Mouse (Mus musculus): ENCODE measurements around the gene Gabrg3. TPM values are rescaled to one million over a fixed set of nuclear protein-coding genes. Genes with fewer than 3 reads are reported as not detected.

Gabrg3 gene
- total and polyA plus RNA-seq, 3 experiments, result not detected

- dilution Hi-C loops (cut with MboI; ENCODE audit: extremely low pct_ligation_motif_present, extremely low pct_unique_long_range_greater_than_20kb, low sequenced_read_pairs) (no loop called here), in situ Hi-C loops (cut with MboI; ENCODE audit: low pct_ligation_motif_present, low pct_unique_long_range_greater_than_20kb, low sequenced_read_pairs) (no loop called here)
- DNase-seq (ENCODE audit: extremely low read depth), result no peak
- TF ChIP-seq ELF1 (IDR thresholded peaks at IDR 0.05; ENCODE audit: low read depth, low read length) (no peak), POLR2AphosphoS2 (IDR thresholded peaks at IDR 0.05; ENCODE audit: low read depth, low read length) (no peak), ZC3H11A (IDR thresholded peaks at IDR 0.05; ENCODE audit: low read depth, low read length) (no peak), RAD21 (IDR thresholded peaks at IDR 0.05; ENCODE audit: low read depth, low read length) (no peak), MEF2A (IDR thresholded peaks at IDR 0.05; ENCODE audit: borderline replicate concordance, low read depth, low read length) (no peak), TBP (conservative IDR thresholded peaks at IDR 0.05; ENCODE audit: low read depth, low read length) (no peak), SIN3A (IDR thresholded peaks at IDR 0.05; ENCODE audit: low read length) (no peak)
- H3K4me3 ChIP-seq (replicated peaks in 1 of 3; ENCODE audit: low read depth in 2 of 3, low read length in 2 of 3, poor library complexity in 1 of 3), result no peak overlapping the region
- H3K9me3 ChIP-seq (replicated peaks; ENCODE audit: low read length), result peaks cover 21% of the 10 kb centered on the region
- no peaks in the 10 kb centered on the region for H3K36me3 ChIP-seq (replicated peaks in 1 of 2; ENCODE audit: control insufficient read depth in 1 of 2, insufficient read depth in 1 of 2, low read length in 1 of 2)
- H3K4me1 ChIP-seq (ENCODE audit: control insufficient read depth in 1 of 2, insufficient read depth in 2 of 2), result no peaks in the 10 kb centered on the region
- no peaks in the 10 kb centered on the region for H3K27me3 ChIP-seq (replicated peaks)
- H3K79me2 ChIP-seq (replicated peaks; ENCODE audit: control insufficient read depth, extremely low read depth, insufficient read depth, poor library complexity, severe bottlenecking), result no peaks in the 10 kb centered on the region
- H3K9ac ChIP-seq (ENCODE audit: insufficient read depth, low read depth), result no peak overlapping the region
- H3K27ac ChIP-seq (ENCODE audit: insufficient read depth, low read depth), result no peak overlapping the region
- no peak overlapping the region for H3K4me2 ChIP-seq (ENCODE audit: insufficient read depth, low read depth, poor library complexity, severe bottlenecking)
Measured at GRCm38 (mm10) chr7:57150768-57151167, 236.2 kb downstream of the Gabrg3 start.

GRCm38 (mm10) chr7:57138072-57138704, 248.8 kb downstream of the Gabrg3 start:
- Histone ChIP-seq H3K9ac (ENCODE audit: insufficient read depth, low read depth) (no peak overlapping the region), H3K36me3 (replicated peaks in 1 of 2; ENCODE audit: control insufficient read depth in 1 of 2, insufficient read depth in 1 of 2, low read length in 1 of 2) (no peaks in the 10 kb centered on the region), H3K27ac (ENCODE audit: insufficient read depth, low read depth) (no peak overlapping the region), H3K27me3 (replicated peaks) (no peaks in the 10 kb centered on the region), H3K9me3 (replicated peaks; ENCODE audit: low read length) (peaks cover 36% of the 10 kb centered on the region), H3K4me1 (ENCODE audit: control insufficient read depth in 1 of 2, insufficient read depth in 2 of 2) (no peaks in the 10 kb centered on the region), H3K4me2 (ENCODE audit: insufficient read depth, low read depth, poor library complexity, severe bottlenecking) (no peak overlapping the region), H3K79me2 (replicated peaks; ENCODE audit: control insufficient read depth, extremely low read depth, insufficient read depth, poor library complexity, severe bottlenecking) (no peaks in the 10 kb centered on the region), H3K4me3 (replicated peaks in 1 of 3; ENCODE audit: low read depth in 2 of 3, low read length in 2 of 3, poor library complexity in 1 of 3) (no peak overlapping the region)
- dilution Hi-C loops (cut with MboI; ENCODE audit: extremely low pct_ligation_motif_present, extremely low pct_unique_long_range_greater_than_20kb, low sequenced_read_pairs) (no loop called here), in situ Hi-C loops (cut with MboI; ENCODE audit: low pct_ligation_motif_present, low pct_unique_long_range_greater_than_20kb, low sequenced_read_pairs) (no loop called here)
- no peak for DNase-seq (ENCODE audit: extremely low read depth)
- TF ChIP-seq JUND (conservative IDR thresholded peaks at IDR 0.05; ENCODE audit: low read depth, low read length), result no peak

- dilution Hi-C loops (cut with MboI; ENCODE audit: extremely low pct_ligation_motif_present, extremely low pct_unique_long_range_greater_than_20kb, low sequenced_read_pairs), result no loop called here
- no peaks in the 10 kb centered on the region for H3K36me3 ChIP-seq (replicated peaks in 1 of 2; ENCODE audit: control insufficient read depth in 1 of 2, insufficient read depth in 1 of 2, low read length in 1 of 2)
- H3K9ac ChIP-seq (ENCODE audit: insufficient read depth, low read depth), result no peak overlapping the region
- H3K27ac ChIP-seq (ENCODE audit: insufficient read depth, low read depth), result no peak overlapping the region
- peaks cover 38% of the 10 kb centered on the region for H3K9me3 ChIP-seq (replicated peaks; ENCODE audit: low read length)
- H3K79me2 ChIP-seq (replicated peaks; ENCODE audit: control insufficient read depth, extremely low read depth, insufficient read depth, poor library complexity, severe bottlenecking), result no peaks in the 10 kb centered on the region
- no peaks in the 10 kb centered on the region for H3K27me3 ChIP-seq (replicated peaks)
- H3K4me2 ChIP-seq (ENCODE audit: insufficient read depth, low read depth, poor library complexity, severe bottlenecking), result no peak overlapping the region
- no peak for DNase-seq (ENCODE audit: extremely low read depth)
- no peak for TF ChIP-seq RCOR1 (conservative IDR thresholded peaks at IDR 0.05; ENCODE audit: low read depth, low read length)
- no peak for TF ChIP-seq ETS1 (conservative IDR thresholded peaks at IDR 0.05; ENCODE audit: low read depth, low read length)
- TF ChIP-seq ZC3H11A (IDR thresholded peaks at IDR 0.05; ENCODE audit: low read depth, low read length), result no peak
- no peak for TF ChIP-seq CTCF (conservative IDR thresholded peaks at IDR 0.05 in 1 of 2, IDR thresholded peaks at IDR 0.05 in 1 of 2; ENCODE audit: low read depth in 2 of 2, low read length in 2 of 2)
- TF ChIP-seq ELF1 (IDR thresholded peaks at IDR 0.05; ENCODE audit: low read depth, low read length), result no peak
- no peak for TF ChIP-seq UBTF (IDR thresholded peaks at IDR 0.05; ENCODE audit: low read depth, low read length)
- TF ChIP-seq MAFK (IDR thresholded peaks at IDR 0.05; ENCODE audit: insufficient replicate concordance, low read length), result no peak
- TF ChIP-seq MEF2A (IDR thresholded peaks at IDR 0.05; ENCODE audit: borderline replicate concordance, low read depth, low read length), result no peak
- TF ChIP-seq MYC (IDR thresholded peaks at IDR 0.05; ENCODE audit: low read depth, low read length), result no peak
- no peak for TF ChIP-seq NRF1 (IDR thresholded peaks at IDR 0.05; ENCODE audit: low read depth, low read length)
- no peak for TF ChIP-seq BHLHE40 (IDR thresholded peaks at IDR 0.05; ENCODE audit: low read depth, low read length)
- no peak for TF ChIP-seq GABPA (IDR thresholded peaks at IDR 0.05; ENCODE audit: insufficient replicate concordance, low read depth, low read length)
- no peak for TF ChIP-seq NELFE (IDR thresholded peaks at IDR 0.05; ENCODE audit: low read depth, low read length)
- no peak for TF ChIP-seq IRF4 (IDR thresholded peaks at IDR 0.05; ENCODE audit: low read depth, low read length)
- TF ChIP-seq ZNF384 (IDR thresholded peaks at IDR 0.05; ENCODE audit: low read depth, low read length), result no peak
- TF ChIP-seq ZMIZ1 (IDR thresholded peaks at IDR 0.05; ENCODE audit: low read depth, low read length), result no peak
- no peak for TF ChIP-seq KAT2A (IDR thresholded peaks at IDR 0.05; ENCODE audit: insufficient replicate concordance, low read length)
- TF ChIP-seq SMC3 (IDR thresholded peaks at IDR 0.05; ENCODE audit: low read depth, low read length), result no peak
- no peak for TF ChIP-seq USF2 (conservative IDR thresholded peaks at IDR 0.05; ENCODE audit: low read depth, low read length)
- no peaks in the 10 kb centered on the region for H3K4me1 ChIP-seq (ENCODE audit: control insufficient read depth in 1 of 2, insufficient read depth in 2 of 2)
- no peak overlapping the region for H3K4me3 ChIP-seq (replicated peaks in 1 of 3; ENCODE audit: low read depth in 2 of 3, low read length in 2 of 3, poor library complexity in 1 of 3)
- in situ Hi-C loops (cut with MboI; ENCODE audit: low pct_ligation_motif_present, low pct_unique_long_range_greater_than_20kb, low sequenced_read_pairs), result no loop called here
Measured at GRCm38 (mm10) chr7:57133009-57133408, 254.0 kb downstream of the Gabrg3 start.

Data from CH12.LX (cell line).